Mouse (Mus musculus) brown adipose tissue, adult 24 weeks (tissue): ENCODE data around the gene Zfp809. TPM values are rescaled to one million over a fixed set of nuclear protein-coding genes. Genes with fewer than 3 reads are reported as not detected.
"Not testable (repeated sequence)": the region's sequence is repeated elsewhere in the genome, so short reads cannot be mapped to it uniquely, and the experiment has no call there.

Experiments
- H3K27ac ChIP-seq: fragments of 200-500 bp; replicated peaks from 2 replicates; pipeline ENCODE4 v1.5.1; 2012; ENCODE audit warnings: low read depth, mild to moderate bottlenecking, low read length
- H3K4me1 ChIP-seq: fragments of 200-500 bp; 2 replicates; pipeline ENCODE4 v1.6.1; 2012; ENCODE audit warnings: low read length, mixed read lengths; ENCODE audit not compliant: control insufficient read depth, insufficient read depth, insufficient read length
- H3K4me3 ChIP-seq: fragments of 200-500 bp; 2 replicates; pipeline ENCODE4 v1.5.1; 2012; ENCODE audit warnings: low read depth, mild to moderate bottlenecking, low read length, moderate library complexity; ENCODE audit not compliant: insufficient read depth
- polyA plus RNA-seq: library from polyadenylated mRNA; stranded (reverse); fragments of >200 nt; gene quantifications from 2 replicates; pipeline ENCODE4 v1.2.4, GENCODE M21; 2012; ENCODE audit not compliant: missing spikeins, insufficient read depth, insufficient read length

Zfp809 gene
- 17.4 and 22.6 TPM in 2 replicates for polyA plus RNA-seq

DNA sequence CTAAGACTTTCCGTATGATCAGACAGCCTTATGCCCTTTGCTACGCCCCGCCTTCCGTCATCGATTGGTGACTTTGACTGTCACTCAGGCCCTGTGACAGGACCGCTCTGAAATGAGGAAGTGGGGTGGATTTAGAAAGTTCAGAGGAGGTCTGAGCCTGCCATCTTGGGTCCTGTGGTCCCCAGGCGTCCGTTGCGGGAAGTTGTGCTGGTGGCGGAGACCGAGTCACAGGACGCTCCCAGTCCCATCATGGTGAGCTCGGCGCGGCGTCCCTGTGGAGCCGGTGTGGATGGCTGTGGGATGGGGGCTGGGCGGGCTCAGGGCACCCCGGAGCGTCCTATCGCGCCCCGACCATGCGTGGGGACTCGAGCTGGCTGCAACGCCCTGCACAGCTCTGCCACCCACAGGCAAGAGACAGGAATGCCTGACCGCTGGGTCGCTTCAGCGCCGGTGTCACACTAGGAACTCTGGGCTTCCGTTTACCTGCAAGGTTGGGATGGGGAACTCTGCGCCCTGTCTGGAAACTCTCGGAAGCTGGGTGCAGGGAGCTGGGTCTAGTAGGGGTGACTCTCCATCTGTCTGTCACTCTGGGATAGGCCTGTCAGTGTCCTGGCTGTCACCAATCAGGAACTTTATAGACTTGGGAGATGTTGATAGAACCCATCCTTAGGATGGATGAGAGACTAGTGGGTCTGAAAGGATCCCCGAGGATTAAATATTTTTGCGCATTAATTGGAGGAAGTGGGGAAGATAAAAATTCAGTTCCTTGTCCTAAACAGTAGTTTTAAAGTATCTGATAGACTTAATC is at the start of gene Zfp809:
Zfp809 (plus strand) TSS at position 134 of the 808 bp plus-strand sequence.
- H3K4me3 ChIP-seq, result peak within 1 kb of the TSS; percentile 95
- no peaks in the 10 kb centered on the region for H3K4me1 ChIP-seq
- H3K27ac ChIP-seq, result peak within 1 kb of the TSS; percentile 89

DNA sequence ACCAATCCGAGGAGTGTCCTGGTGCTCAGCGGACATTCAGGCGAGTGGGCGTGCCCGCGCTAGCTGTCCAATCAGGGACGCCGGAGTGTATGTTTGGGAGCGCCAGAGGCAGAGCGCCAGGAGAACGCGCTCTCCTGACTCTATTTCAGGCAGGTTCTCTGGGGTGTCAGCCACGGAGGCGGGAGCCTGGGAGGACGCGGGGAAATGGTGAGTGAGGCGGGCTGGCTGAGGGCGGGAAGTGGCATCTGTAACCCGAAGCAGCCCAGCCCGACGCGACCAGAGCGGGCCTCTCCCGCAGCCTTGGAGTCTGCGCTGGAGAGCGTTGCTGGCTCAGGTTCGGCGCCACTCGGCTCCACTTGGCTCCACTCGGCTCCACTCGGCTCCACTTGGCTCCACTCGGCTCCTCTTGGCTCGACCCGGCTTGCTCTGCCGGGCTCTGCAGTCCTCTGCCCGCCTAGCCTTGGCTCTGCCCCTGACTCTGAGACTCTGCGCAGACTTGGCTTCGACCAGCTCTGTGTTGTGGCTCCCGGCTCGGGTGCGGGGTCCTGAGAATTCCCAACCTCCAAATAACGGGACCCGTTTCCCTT is 37.4 kb upstream of the Zfp809 start, which contains the start of gene Zfp872:
Zfp872 (plus strand) TSS at position 66 of the 587 bp plus-strand sequence.
- peak within 1 kb of the TSS; percentile 61 for H3K27ac ChIP-seq
- H3K4me3 ChIP-seq, result peak within 1 kb of the TSS; percentile 55
- H3K4me1 ChIP-seq, result no peaks in the 10 kb centered on the region

DNA sequence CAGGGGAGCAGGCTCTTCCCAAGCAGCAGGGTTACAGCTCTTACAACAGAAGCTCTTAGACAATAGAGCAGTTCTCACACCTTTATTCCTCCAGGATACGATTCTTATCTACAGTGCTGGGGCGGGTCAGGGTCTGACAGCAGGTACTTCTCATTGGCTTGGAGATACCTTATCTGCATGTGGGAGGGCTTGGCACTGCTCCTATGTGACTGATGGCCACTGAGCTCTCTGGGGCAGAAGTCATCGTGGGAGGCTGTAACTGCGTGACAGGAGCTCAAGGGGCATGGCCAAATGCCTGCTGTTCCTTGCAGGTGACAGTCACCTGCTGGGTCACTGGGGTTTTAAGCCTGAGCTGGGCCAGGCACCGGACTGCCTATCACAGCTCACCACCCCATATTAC is 29.1 kb upstream of the Zfp809 start:
- H3K27ac ChIP-seq, result no peak overlapping the region
- H3K4me1 ChIP-seq, result no peaks in the 10 kb centered on the region
- H3K4me3 ChIP-seq, result no peak overlapping the region

DNA sequence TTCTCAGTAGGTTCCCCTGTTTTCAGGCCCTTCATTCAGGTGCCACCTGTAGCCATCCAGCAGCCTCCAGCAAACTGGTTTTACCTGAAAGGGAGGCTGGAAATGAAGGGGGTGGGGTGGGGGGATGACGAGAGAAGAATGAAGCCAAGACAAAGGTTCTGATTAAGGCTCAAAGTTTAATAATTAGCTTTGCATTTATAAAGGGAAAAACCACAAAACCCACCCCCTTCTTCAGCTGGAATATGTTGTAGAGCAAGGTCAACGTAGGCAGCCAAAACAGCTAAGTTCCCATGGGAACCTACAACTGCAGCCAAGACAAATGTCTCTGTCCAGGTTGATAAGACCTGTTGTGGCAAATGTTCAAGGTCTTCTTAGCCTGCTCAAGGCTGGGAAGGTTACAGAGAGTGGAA is 11.7 kb upstream of the Zfp809 start:
- no peak overlapping the region for H3K27ac ChIP-seq

GRCm38 (mm10) chr9:22214549-22214948 is 11.0 kb upstream of the Zfp809 start:
- Histone ChIP-seq H3K4me1 (no peaks in the 10 kb centered on the region), H3K27ac (no peak overlapping the region), H3K4me3 (no peak overlapping the region)

More for the DNA sequence above, 11.7 kb upstream of the Zfp809 start:
- no peak overlapping the region for H3K4me3 ChIP-seq
- no peaks in the 10 kb centered on the region for H3K4me1 ChIP-seq

DNA sequence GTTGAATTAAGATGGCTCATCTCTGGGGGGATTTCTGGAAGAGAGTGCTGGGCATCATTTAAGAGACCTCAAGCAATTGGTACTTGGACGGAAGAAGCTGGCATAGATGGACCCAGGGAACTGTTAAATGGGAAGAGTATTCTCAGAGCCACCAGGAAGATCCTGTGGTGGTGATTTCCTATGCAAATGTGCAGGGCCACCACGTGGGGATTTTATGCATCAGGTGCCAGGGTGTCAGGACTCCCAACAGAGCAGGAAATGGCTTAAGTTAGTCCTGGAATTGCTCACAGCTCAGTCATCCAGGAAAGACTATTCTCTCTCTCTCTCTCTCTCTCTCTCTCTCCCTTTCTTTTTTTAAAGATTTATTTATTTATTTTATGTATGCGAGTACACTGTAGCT is 8.8 kb upstream of the Zfp809 start:
- Histone ChIP-seq H3K4me1 (no peaks in the 10 kb centered on the region), H3K4me3 (no peak overlapping the region), H3K27ac (no peak overlapping the region)

DNA sequence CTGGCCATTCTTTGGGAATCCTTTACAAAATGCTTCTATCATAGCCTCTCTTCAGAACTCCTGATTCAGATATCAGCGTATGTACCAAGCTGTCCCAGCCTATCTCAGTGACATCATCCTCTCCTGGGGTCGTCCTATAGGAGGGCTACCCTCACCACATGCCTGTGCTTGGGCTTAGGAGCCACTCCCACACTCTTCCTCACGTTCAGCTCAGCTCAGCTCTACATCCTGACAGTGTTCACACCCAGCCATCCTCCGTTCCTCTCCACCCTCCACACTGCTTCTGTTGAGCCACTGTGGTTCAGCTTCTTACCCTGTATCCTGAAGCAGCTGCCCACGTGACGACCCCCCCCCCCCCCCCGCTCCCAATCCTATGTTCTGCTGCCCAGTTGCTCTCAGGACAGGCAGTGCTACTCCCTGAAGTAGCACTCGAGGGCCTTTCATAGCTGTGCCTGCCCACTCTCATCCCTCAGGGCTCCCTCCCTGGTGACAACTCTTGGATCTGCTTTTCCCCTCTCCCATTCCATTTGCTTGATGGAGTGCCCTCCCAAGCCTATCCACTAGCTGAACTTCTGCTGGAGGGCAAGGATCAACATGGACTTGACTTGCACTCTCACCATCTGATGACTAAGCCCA is 7.5 kb upstream of the Zfp809 start:
- no peaks in the 10 kb centered on the region for H3K4me1 ChIP-seq
- H3K4me3 ChIP-seq, result no peak overlapping the region
- no peak overlapping the region for H3K27ac ChIP-seq

DNA sequence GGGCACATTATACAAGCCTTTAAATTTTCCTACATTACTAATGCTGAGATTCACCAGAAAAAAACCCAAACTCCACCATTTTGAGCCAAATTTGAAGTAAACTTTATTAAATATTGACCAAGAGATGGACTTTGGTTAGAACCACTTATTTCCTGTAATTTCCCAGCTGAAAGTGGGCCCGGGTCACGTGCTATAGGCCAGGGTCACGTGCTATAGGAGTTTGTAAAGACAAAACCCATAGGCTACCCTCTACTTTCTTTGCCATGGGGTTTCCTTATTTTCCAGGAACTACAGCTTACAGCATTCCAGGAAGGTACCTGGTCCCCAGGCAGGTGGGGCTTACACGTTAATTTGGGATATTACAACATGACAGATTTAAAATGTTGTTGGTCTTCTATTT is 1.4 kb upstream of the Zfp809 start:
- Histone ChIP-seq H3K4me1 (no peaks in the 10 kb centered on the region), H3K27ac (no peak overlapping the region), H3K4me3 (no peak overlapping the region)

GRCm38 (mm10) chr9:22224536-22225503 is 694 bp upstream of the Zfp809 start:
- H3K4me3 ChIP-seq, result peak overlapping the region; percentile 95
- no peak overlapping the region; the same call in 1 of the 2 replicates for H3K27ac ChIP-seq
- no peaks in the 10 kb centered on the region for H3K4me1 ChIP-seq

DNA sequence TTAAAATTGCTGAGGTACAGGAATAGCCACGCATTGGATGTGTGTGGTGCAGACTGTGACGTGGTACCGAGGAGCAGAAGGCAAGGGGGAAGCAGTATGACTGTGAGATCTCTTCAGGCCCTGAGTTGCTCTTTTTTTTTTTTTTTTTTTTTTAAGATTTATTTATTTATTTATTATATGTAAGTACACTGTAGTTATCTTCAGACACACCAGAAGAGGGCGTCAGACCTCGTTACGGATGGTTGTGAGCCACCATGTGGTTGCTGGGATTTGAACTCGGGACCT is 817 bp downstream of the Zfp809 start:
- H3K4me1 ChIP-seq, H3K27ac ChIP-seq: not testable (repeated sequence)
- H3K4me3 ChIP-seq, result peak overlapping the region; percentile 95

DNA sequence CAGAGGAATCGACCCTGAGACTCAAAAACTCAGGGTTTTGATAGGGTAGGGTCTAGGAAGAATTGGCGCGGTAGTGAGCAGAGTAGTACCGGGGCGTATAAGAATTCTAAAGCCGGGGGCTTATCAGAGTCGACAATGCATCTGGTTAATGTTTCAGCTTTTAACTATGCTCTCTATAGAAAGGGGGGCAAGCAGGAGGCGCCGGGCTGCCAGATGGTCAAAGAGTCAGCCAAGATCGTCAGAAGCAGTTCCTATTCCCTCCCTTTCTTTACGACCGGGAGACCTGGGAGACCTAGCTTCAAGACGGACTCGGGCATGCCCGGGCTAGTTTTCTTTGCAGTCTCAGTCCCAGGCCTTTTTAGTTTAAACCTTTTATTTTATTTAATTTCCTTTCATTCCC is 1.3 kb downstream of the Zfp809 start:
- Histone ChIP-seq H3K27ac (no peak overlapping the region), H3K4me1 (no peaks in the 10 kb centered on the region), H3K4me3 (peak overlapping the region; percentile 20; the same call in 1 of the 2 replicates)

DNA sequence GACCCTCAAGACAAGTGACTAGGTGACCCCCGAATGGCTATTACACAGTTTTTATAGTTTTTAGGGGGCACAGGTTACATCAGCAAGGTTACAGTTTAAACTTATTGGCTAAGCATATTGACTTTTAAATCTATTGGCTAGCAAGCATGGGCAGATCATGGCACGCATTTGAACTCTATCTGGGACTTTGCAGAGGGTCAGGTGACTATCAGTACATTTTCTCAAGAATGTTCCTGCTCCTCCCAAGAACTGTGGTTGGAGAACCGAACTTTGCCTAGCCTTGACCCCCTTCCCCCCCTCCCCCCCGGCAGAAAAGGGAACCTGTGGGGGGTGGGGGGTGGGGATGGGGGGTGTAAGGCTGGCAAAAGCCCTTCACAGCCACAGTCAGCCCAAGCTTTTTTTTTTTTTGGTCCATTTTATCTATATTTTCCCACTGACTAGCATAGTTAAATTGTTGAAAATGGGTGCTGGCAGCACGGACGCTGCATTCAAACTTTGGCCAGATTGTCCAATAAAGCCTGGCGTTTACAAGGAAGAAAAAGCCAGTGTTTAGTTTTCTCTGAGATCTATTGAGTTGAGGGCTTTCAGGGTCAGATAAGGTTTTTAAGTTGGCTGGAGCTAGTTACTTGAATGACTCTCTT is 4.0 kb downstream of the Zfp809 start:
- Histone ChIP-seq H3K27ac (no peak overlapping the region), H3K4me3 (no peak overlapping the region), H3K4me1 (no peaks in the 10 kb centered on the region)

- H3K27ac ChIP-seq, result no peak overlapping the region
- H3K4me3 ChIP-seq, result no peak overlapping the region
- H3K4me1 ChIP-seq, result no peaks in the 10 kb centered on the region
Observed at GRCm38 (mm10) chr9:22230061-22230460, 4.5 kb downstream of the Zfp809 start.

DNA sequence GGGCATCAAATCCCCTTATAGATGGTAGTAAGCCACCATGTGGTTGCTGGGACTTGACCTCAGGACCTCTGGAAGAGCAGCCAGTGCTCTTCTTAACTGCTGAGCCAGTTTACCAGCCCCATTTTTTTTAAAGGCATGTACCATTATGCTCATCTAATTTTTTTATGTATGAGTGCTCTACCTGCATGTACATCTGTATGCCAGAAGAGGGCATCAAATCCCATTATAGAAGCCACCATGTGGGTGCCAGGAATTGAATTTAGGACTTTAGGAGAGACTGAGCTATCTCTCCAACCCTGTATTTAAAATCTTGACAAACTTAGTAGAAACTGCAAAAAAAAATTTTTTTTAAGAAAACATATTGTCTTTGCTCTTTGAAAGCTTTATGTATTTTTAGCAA is 5.0 kb downstream of the Zfp809 start:
- Histone ChIP-seq H3K4me1 (no peaks in the 10 kb centered on the region), H3K4me3 (no peak overlapping the region), H3K27ac (no peak overlapping the region)
